Mouse (Mus musculus) neural tube, embryonic 13.5 days (tissue): ENCODE results near the gene Tmem200a. TPM values are rescaled to one million over a fixed set of nuclear protein-coding genes. Genes with fewer than 3 reads are reported as not detected.

ENCODE experiments used
- polyA plus RNA-seq: library from polyadenylated mRNA; unstranded; fragments of >200 nt; fragmentation: Nextera tagmentation; extraction: Ambion mirVana; gene quantifications from 2 replicates; pipeline ENCODE4 v1.2.1, GENCODE M21; 2015

Tmem200a gene
- polyA plus RNA-seq, 1 experiment from 2014 or later, result 19.6 TPM

Other genes starting within 250 kb of the Tmem200a start
- 1.4 and 1.9 TPM in 2 replicates for gene Gm9767, start 797 bp downstream of the Tmem200a start, polyA plus RNA-seq
- gene Samd3, start 150.7 kb upstream of the Tmem200a start, polyA plus RNA-seq, result not detected in 2 replicates